Mouse (Mus musculus) intestine, embryonic 15.5 days (tissue): ENCODE measurements around the gene A1cf. TPM values are rescaled to one million over a fixed set of nuclear protein-coding genes. Genes with fewer than 3 reads are reported as not detected.

Experiments used
- ATAC-seq: fragments of 200-750 bp; cut with Nextera tagmentation; 2 replicates; pipeline ENCODE4 v1.8.0; 2017; ENCODE audit warnings: moderate TSS enrichment, moderate library complexity
- H3K27ac ChIP-seq: fragments of 300-500 bp; sonication (generic); 2 replicates; pipeline ENCODE4 v1.5.1; 2015; ENCODE audit warnings: mild to moderate bottlenecking, inconsistent platforms
- H3K27me3 ChIP-seq: fragments of 300-500 bp; sonication (generic); replicated peaks from 2 replicates; pipeline ENCODE4 v1.6.1; 2015; ENCODE audit warnings: inconsistent platforms
- H3K36me3 ChIP-seq: fragments of 300-500 bp; sonication (generic); 2 replicates; pipeline ENCODE4 v1.6.1; 2015; ENCODE audit warnings: inconsistent platforms
- H3K4me1 ChIP-seq: fragments of 300-500 bp; sonication (generic); replicated peaks from 2 replicates; pipeline ENCODE4 v1.6.1; 2015; ENCODE audit warnings: inconsistent platforms
- H3K4me2 ChIP-seq: fragments of 300-500 bp; sonication (generic); replicated peaks from 2 replicates; pipeline ENCODE4 v1.6.1; 2015; ENCODE audit warnings: mild to moderate bottlenecking, inconsistent platforms
- H3K4me3 ChIP-seq: fragments of 300-500 bp; sonication (generic); replicated peaks from 2 replicates; pipeline ENCODE4 v1.5.1; 2015; ENCODE audit warnings: inconsistent platforms
- H3K9ac ChIP-seq: fragments of 300-500 bp; sonication (generic); 2 replicates; pipeline ENCODE4 v1.6.1; 2015; ENCODE audit warnings: inconsistent platforms
- H3K9me3 ChIP-seq: fragments of 300-500 bp; sonication (generic); 2 replicates; pipeline ENCODE4 v1.6.1; 2016; ENCODE audit warnings: inconsistent platforms
- WGBS: fragments of 180-500 bp; shearing (Covaris S2); methylation state at CpG from one replicate; pipeline ENCODE4 v1.1.7; 2015; 5-methylcytosine and 5-hydroxymethylcytosine counted together
- polyA plus RNA-seq: library from polyadenylated mRNA; unstranded; fragments of >200 nt; fragmentation: Nextera tagmentation; extraction: Ambion mirVana; gene quantifications from 2 replicates; pipeline ENCODE4 v1.2.1, GENCODE M21; 2015

A1cf gene
- polyA plus RNA-seq, 1 experiment from 2014 or later = 8.9 TPM

- H3K27ac ChIP-seq = no peak overlapping the region
- no peak overlapping the region for H3K4me2 ChIP-seq
- H3K4me1 ChIP-seq = no peaks in the 10 kb centered on the region
- H3K36me3 ChIP-seq = no peaks in the 10 kb centered on the region
- H3K9me3 ChIP-seq = no peaks in the 10 kb centered on the region
- no peak overlapping the region for H3K9ac ChIP-seq
- peak; percentile 94 for ATAC-seq
- H3K27me3 ChIP-seq = no peaks in the 10 kb centered on the region
- 71% methylated on average over 4 of the region's 4 CpGs for WGBS
- H3K4me3 ChIP-seq = no peak overlapping the region
These were observed 86.1 kb downstream of the A1cf start for GRCm38 (mm10) chr19:31954696-31955095.

GRCm38 (mm10) chr19:31956359-31956758 lies 87.8 kb downstream of the A1cf start:
- Histone ChIP-seq H3K27me3 (no peaks in the 10 kb centered on the region), H3K9ac (no peak overlapping the region), H3K4me1 (no peaks in the 10 kb centered on the region), H3K36me3 (no peaks in the 10 kb centered on the region), H3K4me2 (no peak overlapping the region), H3K27ac (no peak overlapping the region), H3K9me3 (no peaks in the 10 kb centered on the region), H3K4me3 (no peak overlapping the region)
- peak; percentile 41; the same call in 1 of the 2 replicates for ATAC-seq
- 69% methylated on average over 2 of the region's 2 CpGs for WGBS

- no peak for ATAC-seq
- 92% methylated on average over 2 of the region's 2 CpGs for WGBS
- H3K9me3 ChIP-seq = no peaks in the 10 kb centered on the region
- no peak overlapping the region for H3K4me2 ChIP-seq
- H3K36me3 ChIP-seq = no peaks in the 10 kb centered on the region
- H3K27me3 ChIP-seq = no peaks in the 10 kb centered on the region
- no peak overlapping the region for H3K9ac ChIP-seq
- no peak overlapping the region for H3K4me3 ChIP-seq
- no peaks in the 10 kb centered on the region for H3K4me1 ChIP-seq
- H3K27ac ChIP-seq = no peak overlapping the region
These were observed 91.9 kb downstream of the A1cf start for GRCm38 (mm10) chr19:31960434-31960833.

DNA sequence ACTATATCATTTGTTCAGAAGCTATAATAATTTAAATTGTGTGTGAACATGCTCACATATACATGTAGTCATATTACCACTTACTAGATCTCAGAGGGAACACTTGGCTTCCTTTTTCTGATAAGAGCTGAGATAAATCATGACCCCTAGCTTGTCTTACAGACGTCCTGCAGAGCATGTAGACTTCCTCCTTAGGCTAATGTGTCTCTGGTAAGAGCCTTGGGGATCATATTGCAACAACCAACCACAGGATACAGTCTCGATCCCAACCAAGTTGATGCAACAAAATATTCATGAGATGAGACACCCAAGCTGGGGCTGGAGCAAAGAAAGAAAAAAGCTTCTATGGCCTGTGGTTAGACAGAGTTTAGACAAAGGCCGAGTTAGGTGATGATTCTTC lies 94.6 kb downstream of the A1cf start:
- Histone ChIP-seq H3K36me3 (no peaks in the 10 kb centered on the region), H3K27ac (no peak overlapping the region), H3K9me3 (no peaks in the 10 kb centered on the region), H3K4me2 (no peak overlapping the region), H3K9ac (no peak overlapping the region), H3K4me3 (no peak overlapping the region), H3K27me3 (no peaks in the 10 kb centered on the region), H3K4me1 (no peaks in the 10 kb centered on the region)
- WGBS = 31% methylated on average over 3 of the region's 3 CpGs
- no peak for ATAC-seq

GRCm38 (mm10) chr19:31967933-31968532 lies 99.5 kb downstream of the A1cf start:
- WGBS = 63% methylated on average over 5 of the region's 5 CpGs
- H3K4me1 ChIP-seq = no peaks in the 10 kb centered on the region
- H3K4me2 ChIP-seq = no peak overlapping the region
- H3K9me3 ChIP-seq = no peaks in the 10 kb centered on the region
- no peak; the same call in 1 of the 2 replicates for ATAC-seq
- H3K9ac ChIP-seq = no peak overlapping the region
- H3K36me3 ChIP-seq = no peaks in the 10 kb centered on the region
- H3K4me3 ChIP-seq = no peak overlapping the region
- H3K27me3 ChIP-seq = 0 out of 2 replicates have a peak, but pooled peaks cover 3% of the 10 kb centered on the region
- H3K27ac ChIP-seq = no peak overlapping the region

GRCm38 (mm10) chr19:31971405-31971804 lies 102.8 kb downstream of the A1cf start:
- H3K27ac ChIP-seq = no peak overlapping the region
- H3K36me3 ChIP-seq = no peaks in the 10 kb centered on the region
- WGBS = 54% methylated on average over 3 of the region's 3 CpGs
- no peak overlapping the region for H3K4me3 ChIP-seq
- H3K27me3 ChIP-seq = 0 out of 2 replicates have a peak, but pooled peaks cover 3% of the 10 kb centered on the region
- no peak overlapping the region for H3K9ac ChIP-seq
- H3K4me2 ChIP-seq = no peak overlapping the region
- H3K9me3 ChIP-seq = no peaks in the 10 kb centered on the region
- no peak for ATAC-seq
- H3K4me1 ChIP-seq = no peaks in the 10 kb centered on the region

DNA sequence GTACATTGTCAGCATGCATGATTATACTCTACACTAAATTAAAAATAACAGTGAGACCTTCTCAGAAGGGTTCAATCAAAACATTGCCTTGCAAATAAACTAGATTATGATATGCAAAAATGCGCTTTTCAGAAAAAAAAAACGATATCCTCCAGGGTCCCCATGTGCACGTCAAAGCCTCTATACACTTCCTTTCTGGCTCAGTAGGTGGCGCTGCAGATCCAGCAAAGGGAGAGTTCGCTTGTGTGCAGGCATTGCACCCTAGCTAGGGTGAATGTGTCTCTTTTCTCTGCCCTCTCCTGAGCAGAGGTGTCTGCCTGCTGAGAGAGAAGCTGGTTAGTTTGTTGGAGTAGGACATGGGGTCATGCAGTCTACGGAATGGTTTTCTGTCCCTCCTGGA lies 103.4 kb downstream of the A1cf start:
- Histone ChIP-seq H3K4me2 (no peak overlapping the region), H3K4me3 (no peak overlapping the region), H3K27ac (no peak overlapping the region), H3K4me1 (no peaks in the 10 kb centered on the region), H3K9me3 (no peaks in the 10 kb centered on the region), H3K27me3 (0 out of 2 replicates have a peak, but pooled peaks cover 3% of the 10 kb centered on the region), H3K36me3 (no peaks in the 10 kb centered on the region), H3K9ac (no peak overlapping the region)
- peak; percentile 80 for ATAC-seq
- 11% methylated on average over 6 of the region's 6 CpGs for WGBS

- no peak overlapping the region for H3K27ac ChIP-seq
- no peak for ATAC-seq
- no peaks in the 10 kb centered on the region for H3K9me3 ChIP-seq
- no peaks in the 10 kb centered on the region for H3K4me1 ChIP-seq
- H3K4me2 ChIP-seq = no peak overlapping the region
- H3K27me3 ChIP-seq = no peaks in the 10 kb centered on the region
- no peaks in the 10 kb centered on the region for H3K36me3 ChIP-seq
- no peak overlapping the region for H3K9ac ChIP-seq
- no peak overlapping the region for H3K4me3 ChIP-seq
- WGBS = 70% methylated on average over 2 of the region's 2 CpGs
These were observed 107.3 kb downstream of the A1cf start for GRCm38 (mm10) chr19:31975882-31976281.

DNA sequence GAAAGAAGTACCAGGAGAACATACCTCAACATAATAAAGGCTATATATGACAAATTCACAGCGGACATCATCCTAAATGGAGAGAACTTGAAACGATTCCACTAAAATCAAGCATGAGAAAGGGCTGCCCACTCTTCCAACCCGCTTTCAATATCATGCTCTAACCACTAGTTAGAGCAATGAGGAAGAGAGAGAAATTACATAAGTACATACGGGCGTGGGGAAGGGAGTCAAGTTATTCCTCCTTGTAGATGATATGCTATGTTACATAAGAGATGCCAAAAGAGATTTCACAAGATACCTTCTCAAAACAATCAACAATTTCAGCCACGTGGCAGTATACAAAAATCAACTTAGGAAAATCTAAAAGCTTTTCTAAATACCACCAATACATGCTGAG lies 122.5 kb downstream of the A1cf start:
- Histone ChIP-seq H3K27ac (no peak overlapping the region), H3K27me3 (no peaks in the 10 kb centered on the region), H3K4me2 (no peak overlapping the region), H3K4me1 (no peaks in the 10 kb centered on the region), H3K36me3 (no peaks in the 10 kb centered on the region), H3K4me3 (no peak overlapping the region), H3K9me3 (no peaks in the 10 kb centered on the region), H3K9ac (no peak overlapping the region)
- ATAC-seq = no peak
- WGBS = 89% methylated on average over 6 of the region's 6 CpGs

DNA sequence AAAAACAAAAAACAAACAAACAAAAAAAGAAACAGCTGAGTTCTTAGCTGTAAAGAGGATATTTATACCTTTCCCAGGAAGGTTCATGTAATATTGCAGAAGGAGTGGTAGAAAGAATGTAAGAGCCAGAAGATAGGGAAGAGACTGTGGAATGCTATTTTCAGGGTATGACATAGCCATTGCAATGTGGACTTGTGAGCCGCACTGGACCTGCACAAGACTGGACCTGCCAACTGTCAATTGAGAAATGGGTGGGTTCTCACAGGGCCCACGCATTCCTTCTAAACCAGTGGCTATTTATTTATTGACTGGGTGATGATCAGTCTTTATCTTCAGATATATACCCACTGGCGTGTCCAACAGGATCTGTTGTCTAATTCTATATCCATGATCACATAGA lies 128.4 kb downstream of the A1cf start:
- no peak for ATAC-seq
- no peaks in the 10 kb centered on the region for H3K9me3 ChIP-seq
- 95% methylated on average over 3 of the region's 3 CpGs for WGBS
- no peak overlapping the region for H3K27ac ChIP-seq
- no peaks in the 10 kb centered on the region for H3K4me1 ChIP-seq
- no peak overlapping the region for H3K4me2 ChIP-seq
- no peak overlapping the region for H3K9ac ChIP-seq
- H3K4me3 ChIP-seq = no peak overlapping the region
- no peaks in the 10 kb centered on the region for H3K36me3 ChIP-seq
- no peaks in the 10 kb centered on the region for H3K27me3 ChIP-seq

Other genes starting within 250 kb of the A1cf start
- gene Prkg1, start 103.7 kb upstream of the A1cf start, polyA plus RNA-seq = 8.3 and 9.1 TPM in 2 replicates
- 2.8 and 3.4 TPM in 2 replicates for gene Asah2, start 239.4 kb downstream of the A1cf start, polyA plus RNA-seq